Mouse (Mus musculus) midbrain, embryonic 16.5 days (tissue): Measurements from ENCODE around the gene Cfap69. TPM values are rescaled to one million over a fixed set of nuclear protein-coding genes. Genes with fewer than 3 reads are reported as not detected.

Source experiments
- ATAC-seq: fragments of 200-750 bp; cut with Nextera tagmentation; 2 replicates; pipeline ENCODE4 v1.8.0; 2017; ENCODE audit warnings: moderate TSS enrichment
- H3K27ac ChIP-seq: fragments of 300-500 bp; sonication (generic); 2 replicates; pipeline ENCODE4 v1.5.1; 2014; ENCODE audit warnings: mild to moderate bottlenecking, low read length, mixed read lengths
- H3K27me3 ChIP-seq: fragments of 300-500 bp; sonication (generic); 2 replicates; pipeline ENCODE4 v1.6.1; 2014; ENCODE audit warnings: low read depth, low read length, mixed read lengths; ENCODE audit not compliant: control insufficient read depth, insufficient read depth
- H3K36me3 ChIP-seq: fragments of 300-500 bp; sonication (generic); 2 replicates; pipeline ENCODE4 v1.6.1; 2014; ENCODE audit warnings: mild to moderate bottlenecking, low read length, moderate library complexity, mixed read lengths; ENCODE audit not compliant: control insufficient read depth, insufficient read depth
- H3K4me1 ChIP-seq: fragments of 300-500 bp; sonication (generic); 2 replicates; pipeline ENCODE4 v1.6.1; 2014; ENCODE audit warnings: mild to moderate bottlenecking, low read length, mixed read lengths; ENCODE audit not compliant: control insufficient read depth, insufficient read depth
- H3K4me2 ChIP-seq: fragments of 300-500 bp; sonication (generic); 2 replicates; pipeline ENCODE4 v1.6.1; 2014; ENCODE audit warnings: mild to moderate bottlenecking, low read length, mixed read lengths
- H3K4me3 ChIP-seq: fragments of 300-500 bp; sonication (generic); 2 replicates; pipeline ENCODE4 v1.5.1; 2014; ENCODE audit warnings: low read depth, mild to moderate bottlenecking, low read length, moderate library complexity, mixed read lengths
- H3K9ac ChIP-seq: fragments of 300-500 bp; sonication (generic); 2 replicates; pipeline ENCODE4 v1.6.1; 2014; ENCODE audit warnings: low read depth, low read length, mixed read lengths
- H3K9me3 ChIP-seq: fragments of 300-500 bp; sonication (generic); replicated peaks from 2 replicates; pipeline ENCODE4 v1.6.1; 2014; ENCODE audit warnings: mild to moderate bottlenecking, low read length, mixed read lengths; ENCODE audit not compliant: control insufficient read depth, poor library complexity, severe bottlenecking
- WGBS: fragments of 180-500 bp; shearing (Covaris S2); extraction: QIAGEN DNeasy Blood & Tissue Kit; methylation state at CpG from one replicate; pipeline ENCODE4 v1.1.7; 2014; 5-methylcytosine and 5-hydroxymethylcytosine counted together
- polyA plus RNA-seq: library from polyadenylated mRNA; unstranded; fragments of >200 nt; fragmentation: Nextera tagmentation; extraction: Ambion mirVana; gene quantifications from 2 replicates; pipeline ENCODE4 v1.2.1, GENCODE M21; 2015

Gene Cfap69
- polyA plus RNA-seq, 1 experiment from 2014 or later: 9.9 TPM

GRCm38 (mm10) chr5:5668920-5669319 is 4.9 kb upstream of the Cfap69 start:
- H3K9ac ChIP-seq: no peak overlapping the region
- 80% methylated on average over 7 of the region's 7 CpGs for WGBS
- ATAC-seq: no peak
- no peaks in the 10 kb centered on the region for H3K9me3 ChIP-seq
- H3K4me2 ChIP-seq: no peak overlapping the region
- no peaks in the 10 kb centered on the region for H3K27me3 ChIP-seq
- no peak overlapping the region for H3K4me3 ChIP-seq
- no peak overlapping the region for H3K27ac ChIP-seq
- H3K36me3 ChIP-seq: peaks cover 8% of the 10 kb centered on the region; the same call in 1 of the 2 replicates
- H3K4me1 ChIP-seq: peaks cover 10% of the 10 kb centered on the region

GRCm38 (mm10) chr5:5664371-5664926 is 410 bp upstream of the Cfap69 start:
- H3K4me1 ChIP-seq: peaks cover 18% of the 10 kb centered on the region
- no peaks in the 10 kb centered on the region for H3K36me3 ChIP-seq
- 44% methylated on average over 6 of the region's 6 CpGs for WGBS
- H3K27me3 ChIP-seq: no peaks in the 10 kb centered on the region
- peak; percentile 34 for ATAC-seq
- H3K9ac ChIP-seq: peak overlapping the region; percentile 84
- peak overlapping the region; percentile 89 for H3K4me2 ChIP-seq
- peak overlapping the region; percentile 82 for H3K27ac ChIP-seq
- no peaks in the 10 kb centered on the region for H3K9me3 ChIP-seq
- H3K4me3 ChIP-seq: peak overlapping the region; percentile 95

- WGBS: 37% methylated on average over 6 of the region's 6 CpGs
- Histone ChIP-seq H3K9me3 (no peaks in the 10 kb centered on the region), H3K27ac (no peak overlapping the region), H3K4me3 (peak overlapping the region; percentile 95), H3K36me3 (no peaks in the 10 kb centered on the region), H3K27me3 (no peaks in the 10 kb centered on the region), H3K9ac (peak overlapping the region; percentile 84), H3K4me2 (peak overlapping the region; percentile 89), H3K4me1 (peaks cover 18% of the 10 kb centered on the region)
- no peak for ATAC-seq
Observed at GRCm38 (mm10) chr5:5663057-5663456, 982 bp downstream of the Cfap69 start.

- H3K27me3 ChIP-seq: no peaks in the 10 kb centered on the region
- ATAC-seq: no peak
- H3K9me3 ChIP-seq: no peaks in the 10 kb centered on the region
- no peak overlapping the region for H3K4me2 ChIP-seq
- no peak overlapping the region for H3K9ac ChIP-seq
- H3K36me3 ChIP-seq: no peaks in the 10 kb centered on the region
- peaks cover 7% of the 10 kb centered on the region; the same call in 1 of the 2 replicates for H3K4me1 ChIP-seq
- no peak overlapping the region for H3K4me3 ChIP-seq
- no peak overlapping the region for H3K27ac ChIP-seq
- 69% methylated on average over 2 of the region's 2 CpGs for WGBS
Observed at GRCm38 (mm10) chr5:5658680-5659079, 5.4 kb downstream of the Cfap69 start.

GRCm38 (mm10) chr5:5657932-5658331 is 6.1 kb downstream of the Cfap69 start:
- H3K27me3 ChIP-seq: no peaks in the 10 kb centered on the region
- no peak overlapping the region for H3K27ac ChIP-seq

DNA sequence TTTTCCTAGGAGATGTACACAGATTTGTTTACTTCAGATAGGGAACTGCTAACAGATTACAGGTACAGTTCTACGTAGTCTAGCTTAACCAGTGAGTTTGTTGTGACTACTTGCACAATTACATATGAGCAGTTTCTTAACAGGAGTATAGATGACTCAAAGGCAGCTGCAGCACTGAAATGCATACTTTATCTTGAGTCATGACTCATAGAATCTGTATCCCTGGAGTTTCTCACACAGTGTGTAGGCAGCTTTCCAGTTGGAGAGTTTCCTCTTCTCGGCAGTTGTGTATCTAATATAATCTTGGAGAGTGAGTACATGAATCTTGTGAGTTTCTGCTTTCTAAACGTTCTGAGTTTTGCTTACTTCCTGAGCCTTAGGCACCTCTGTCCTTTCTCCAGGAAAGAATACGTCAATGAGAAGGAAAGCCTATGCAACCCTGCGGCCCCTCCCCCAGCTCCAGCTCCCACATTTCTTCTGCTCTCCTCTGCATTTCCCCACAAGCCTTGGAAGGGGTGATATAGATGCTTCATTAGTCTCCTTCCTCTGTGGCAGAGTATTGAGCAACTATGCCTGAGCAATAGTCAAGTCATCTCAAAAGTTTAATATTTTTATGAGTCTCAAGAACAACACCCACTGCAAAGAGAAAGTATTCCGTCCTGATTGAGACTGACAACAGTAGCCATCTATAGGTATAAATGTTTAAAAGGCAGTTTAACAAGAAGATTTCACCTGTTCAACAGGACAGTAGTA is 15.0 kb downstream of the Cfap69 start:
- Histone ChIP-seq H3K27me3 (no peaks in the 10 kb centered on the region), H3K4me2 (no peak overlapping the region), H3K36me3 (no peaks in the 10 kb centered on the region), H3K27ac (no peak overlapping the region), H3K9me3 (no peaks in the 10 kb centered on the region), H3K9ac (no peak overlapping the region), H3K4me3 (no peak overlapping the region), H3K4me1 (no peaks in the 10 kb centered on the region)
- no peak for ATAC-seq
- WGBS: 73% methylated on average over 6 of the region's 6 CpGs

More at GRCm38 (mm10) chr5:5657932-5658331, 6.1 kb downstream of the Cfap69 start:
- no peaks in the 10 kb centered on the region for H3K9me3 ChIP-seq
- no peak for ATAC-seq
- H3K4me1 ChIP-seq: peaks cover 2% of the 10 kb centered on the region; the same call in 1 of the 2 replicates
- no peak overlapping the region for H3K4me3 ChIP-seq
- H3K9ac ChIP-seq: no peak overlapping the region
- WGBS: 90% methylated on average over 2 of the region's 2 CpGs
- H3K4me2 ChIP-seq: no peak overlapping the region
- H3K36me3 ChIP-seq: no peaks in the 10 kb centered on the region

DNA sequence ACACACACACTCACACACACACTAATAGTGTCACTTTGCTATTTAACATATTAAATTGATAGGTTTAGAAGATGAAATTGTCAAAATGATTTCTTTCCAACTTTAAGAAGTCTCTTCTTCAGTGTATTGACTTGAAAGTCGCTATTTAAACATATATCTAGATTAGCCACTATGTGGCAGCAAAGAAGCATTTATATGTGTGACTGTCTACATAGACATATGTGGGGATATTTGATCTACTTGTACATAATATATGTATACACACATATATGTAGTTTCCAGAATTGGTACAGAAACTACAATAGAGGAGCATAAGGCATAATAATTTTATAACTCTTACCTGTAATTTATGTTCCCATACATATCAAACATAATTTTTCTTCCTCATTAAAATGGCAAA is 17.9 kb downstream of the Cfap69 start:
- Histone ChIP-seq H3K9ac (no peak overlapping the region), H3K27ac (no peak overlapping the region), H3K36me3 (no peaks in the 10 kb centered on the region), H3K4me3 (no peak overlapping the region), H3K4me1 (no peaks in the 10 kb centered on the region), H3K27me3 (no peaks in the 10 kb centered on the region), H3K9me3 (no peaks in the 10 kb centered on the region), H3K4me2 (no peak overlapping the region)
- 19% methylated on average over 1 of the region's 1 CpGs for WGBS
- peak; percentile 72; the same call in 1 of the 2 replicates for ATAC-seq

DNA sequence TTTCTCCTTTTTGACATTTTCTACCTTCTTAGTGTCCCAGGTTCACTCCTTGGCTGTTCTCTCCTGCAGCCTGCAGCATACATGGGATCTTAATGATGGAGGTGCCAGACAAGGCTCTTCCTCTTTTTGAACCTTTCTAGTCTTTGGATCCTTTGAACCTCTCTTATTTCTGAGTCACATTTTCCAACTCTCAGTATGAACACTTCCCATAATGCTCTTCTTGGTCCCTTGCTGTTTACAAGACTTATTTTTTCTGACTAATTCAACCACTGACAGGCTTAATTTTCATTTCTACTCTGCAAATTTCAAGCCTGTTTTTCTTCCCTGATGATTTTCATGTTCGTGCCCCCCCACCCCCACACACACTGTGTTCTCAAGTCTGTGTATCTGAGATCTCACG is 25.5 kb downstream of the Cfap69 start:
- no peaks in the 10 kb centered on the region for H3K4me1 ChIP-seq
- no peaks in the 10 kb centered on the region for H3K27me3 ChIP-seq
- ATAC-seq: no peak
- H3K9ac ChIP-seq: no peak overlapping the region
- no peaks in the 10 kb centered on the region for H3K9me3 ChIP-seq
- WGBS: 65% methylated on average over 2 of the region's 2 CpGs
- no peak overlapping the region for H3K27ac ChIP-seq
- no peaks in the 10 kb centered on the region for H3K36me3 ChIP-seq
- H3K4me2 ChIP-seq: no peak overlapping the region
- H3K4me3 ChIP-seq: no peak overlapping the region

DNA sequence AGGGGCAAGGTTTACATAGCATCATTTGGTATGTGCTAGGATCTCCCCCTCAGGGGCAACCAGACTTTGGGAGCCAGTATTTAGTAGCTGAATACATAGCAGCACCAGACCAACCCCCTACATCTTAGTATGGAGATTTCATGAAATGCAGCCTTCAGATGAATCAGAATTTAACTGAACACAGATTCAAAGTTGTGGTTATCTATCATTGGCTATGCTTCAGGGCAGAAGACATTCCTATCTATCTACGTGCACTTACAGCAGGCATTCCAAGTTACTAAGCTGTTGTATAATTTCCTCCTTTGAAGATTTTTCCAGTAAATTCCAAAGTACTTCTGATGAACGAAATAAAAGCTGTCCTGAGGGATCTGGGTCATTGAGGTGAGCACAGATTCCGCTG is 38.5 kb downstream of the Cfap69 start:
- WGBS: 82% methylated on average over 3 of the region's 3 CpGs
- Histone ChIP-seq H3K36me3 (no peaks in the 10 kb centered on the region), H3K9ac (no peak overlapping the region), H3K4me3 (no peak overlapping the region), H3K9me3 (no peaks in the 10 kb centered on the region), H3K27ac (no peak overlapping the region), H3K4me1 (no peaks in the 10 kb centered on the region), H3K4me2 (no peak overlapping the region), H3K27me3 (no peaks in the 10 kb centered on the region)
- ATAC-seq: no peak
